Mouse (Mus musculus): ENCODE results near the gene Cdcp2.

Gene Cdcp2

DNA sequence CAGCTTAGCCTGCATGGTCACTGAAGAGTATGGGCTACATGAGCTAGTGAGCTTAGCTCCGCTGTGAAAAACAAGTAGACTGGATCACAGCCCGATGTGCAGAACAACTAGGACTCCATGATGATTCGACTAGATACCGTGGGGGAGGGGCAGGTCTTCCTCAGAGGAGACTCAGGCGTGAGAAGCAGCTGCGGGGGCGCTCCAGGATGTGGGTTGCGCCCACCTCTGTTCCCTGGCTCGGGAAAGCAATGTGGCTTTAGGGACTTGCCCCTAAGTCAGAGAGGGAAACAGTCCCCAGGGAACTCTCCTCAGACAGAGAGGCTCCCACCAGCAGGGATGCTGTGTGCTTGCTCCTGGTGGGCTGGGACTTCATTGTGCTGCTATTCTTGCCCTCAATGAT, 33.8 kb downstream of the Cdcp2 start:
- 31% methylated on average over 9 of the region's 9 CpGs for WGBS

DNA sequence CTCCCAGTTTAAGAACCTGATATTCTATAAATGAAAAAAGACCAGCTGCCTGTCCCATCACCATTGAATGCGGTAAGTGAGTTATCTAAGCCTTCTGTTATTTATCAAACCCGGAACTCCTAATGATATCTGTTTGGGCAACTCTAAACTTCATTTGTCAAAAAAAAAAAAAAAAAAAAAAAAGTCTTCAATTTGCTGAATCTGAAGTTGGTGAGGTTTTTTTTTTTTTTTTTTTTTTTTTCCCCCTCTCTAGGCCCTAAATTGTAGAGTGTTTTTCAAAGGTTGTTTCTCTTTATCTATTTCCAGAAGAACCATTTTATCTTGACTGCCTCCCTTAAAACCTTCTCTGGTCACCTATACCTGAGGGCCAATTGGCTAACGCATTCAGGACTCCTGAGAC, 38.2 kb downstream of the Cdcp2 start:
- WGBS = 98% methylated on average over 3 of the region's 3 CpGs

DNA sequence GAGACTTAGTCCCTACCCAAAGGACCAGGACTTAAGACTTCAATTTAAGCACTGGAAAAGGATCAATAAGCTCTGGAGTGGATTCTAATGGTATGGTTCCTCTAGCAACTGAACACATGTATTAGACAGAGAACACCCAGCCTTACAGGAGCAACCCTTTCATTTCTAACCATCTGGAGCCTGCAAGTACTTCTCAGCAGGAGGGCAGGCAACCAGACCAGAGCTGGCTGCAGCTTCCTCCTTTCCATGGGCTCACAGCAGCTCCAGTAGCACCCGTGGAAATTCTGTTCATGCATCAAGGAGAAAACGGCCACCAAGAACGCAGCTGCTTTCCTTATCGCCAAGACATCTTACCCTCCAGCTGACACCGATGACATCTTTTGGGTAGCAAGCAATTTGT, 39.0 kb downstream of the Cdcp2 start:
- WGBS = 84% methylated on average over 5 of the region's 5 CpGs

DNA sequence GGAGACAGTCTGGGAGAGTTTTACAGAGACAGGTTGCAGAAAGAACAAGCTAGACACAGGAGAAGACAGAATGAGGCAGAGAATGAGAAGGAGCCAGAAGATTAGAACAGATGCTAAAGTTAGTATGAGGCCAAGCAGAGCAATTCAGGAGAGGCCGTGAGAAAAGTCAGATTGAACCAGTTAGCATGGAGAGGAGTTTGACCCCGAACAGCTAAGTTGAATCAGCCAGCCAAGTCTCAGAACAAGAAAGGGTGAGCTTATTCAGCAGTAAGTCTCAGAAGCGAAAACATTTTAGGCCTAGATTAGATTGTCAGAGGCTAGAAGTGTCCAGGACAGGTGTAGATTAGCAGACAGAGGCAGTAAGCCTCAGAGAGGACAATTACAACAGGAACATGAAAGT, 39.8 kb downstream of the Cdcp2 start:
- WGBS = 64% methylated on average over 3 of the region's 3 CpGs

DNA sequence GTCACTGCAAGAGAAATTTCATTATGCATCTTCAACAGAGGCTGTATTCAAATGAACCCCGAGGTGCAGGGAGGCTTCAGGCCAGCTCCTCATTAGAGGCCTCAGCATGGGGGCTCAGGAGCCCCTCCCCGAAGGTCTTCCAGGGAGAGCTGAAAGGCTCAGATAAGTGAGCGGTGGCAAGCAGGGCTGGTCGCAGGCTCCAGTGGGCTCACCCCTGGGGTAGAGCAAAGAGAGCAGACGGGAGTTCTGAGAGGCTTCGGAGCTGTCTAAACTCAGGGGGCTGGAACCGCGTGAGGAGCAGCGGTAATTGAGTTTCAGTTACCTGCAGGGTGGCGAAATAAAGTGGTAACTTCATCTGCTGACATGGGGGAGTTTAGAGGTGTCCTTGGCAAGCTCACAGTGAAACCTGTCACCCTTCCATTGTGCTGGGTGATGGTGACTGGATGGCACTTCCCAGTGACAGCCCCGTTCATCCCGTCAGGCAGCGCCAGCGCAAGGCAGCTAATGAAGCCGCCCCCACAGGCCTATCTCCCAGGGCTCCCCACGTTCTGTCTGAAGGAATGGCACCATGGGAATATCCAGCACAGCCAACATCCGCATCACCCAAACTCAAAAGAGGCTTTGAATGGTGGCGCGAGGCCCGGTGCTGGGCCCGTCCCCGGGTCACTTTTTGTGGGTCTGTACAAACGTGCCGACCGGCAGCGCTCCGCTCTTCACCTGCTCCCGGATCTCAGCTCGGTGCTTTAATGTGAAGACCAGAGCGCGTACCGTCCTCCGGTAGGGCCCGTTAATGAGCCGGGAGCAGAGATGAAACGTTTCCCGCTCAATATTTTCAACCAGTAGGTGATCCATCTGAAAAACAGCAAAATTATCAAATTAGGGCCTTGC, 42.5 kb downstream of the Cdcp2 start:
- 71% methylated on average over 37 of the region's 37 CpGs for WGBS

DNA sequence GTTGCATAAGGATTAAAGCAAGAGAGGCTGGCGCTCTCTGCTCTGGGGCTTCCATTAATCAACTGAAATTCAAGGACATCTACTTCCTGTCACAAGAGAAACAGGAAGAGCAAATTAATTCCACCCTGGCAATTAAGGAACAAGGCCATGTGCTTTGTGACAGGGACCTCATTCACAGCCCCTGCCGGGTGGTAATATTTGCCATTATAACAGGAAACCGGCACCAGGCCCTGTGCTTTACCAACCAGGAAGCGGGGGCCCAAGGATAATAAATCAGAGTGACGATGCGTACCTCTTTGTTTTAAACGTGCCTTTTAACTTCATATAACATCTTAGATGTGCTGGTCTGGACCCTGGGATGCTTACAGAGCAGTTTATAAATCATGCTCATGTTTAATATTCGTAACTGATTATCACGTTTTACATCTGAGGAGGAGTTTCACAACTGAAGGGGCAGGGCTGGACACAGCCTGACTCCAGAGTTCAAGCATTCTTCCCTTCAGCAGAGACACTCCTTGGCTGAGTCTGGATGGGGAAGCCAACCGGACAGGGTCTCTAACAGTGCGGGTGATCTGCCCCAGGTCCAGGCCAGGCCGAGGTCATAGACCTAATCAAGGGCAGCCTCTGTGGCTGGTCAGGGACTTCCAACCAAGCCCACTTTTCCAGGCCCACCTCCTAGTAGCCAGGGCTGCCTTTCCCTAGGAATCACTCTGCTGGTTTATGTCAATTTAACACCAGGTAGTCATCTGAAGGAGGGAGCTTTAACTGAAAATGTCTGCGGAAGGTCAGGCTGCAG, 43.3 kb downstream of the Cdcp2 start:
- 75% methylated on average over 13 of the region's 13 CpGs for WGBS

DNA sequence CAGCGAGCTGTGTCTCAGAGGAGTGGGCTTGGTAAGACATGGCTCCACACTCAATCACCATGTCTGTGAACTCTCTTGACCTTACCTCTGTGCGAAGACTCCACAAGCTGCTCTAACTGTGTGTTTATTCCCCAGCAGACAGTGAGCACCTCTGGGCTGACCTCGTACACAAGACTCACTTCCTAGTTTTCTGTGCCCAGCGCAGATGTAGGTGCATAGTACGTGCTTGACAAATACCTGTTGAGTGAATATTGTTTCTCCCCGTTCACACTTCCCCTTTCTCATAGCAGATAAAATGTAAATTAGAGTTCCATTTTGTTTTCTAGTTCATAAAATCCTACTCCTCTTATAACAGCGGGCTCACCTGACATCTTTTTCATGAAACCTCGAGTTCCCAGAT, 46.8 kb downstream of the Cdcp2 start:
- 93% methylated on average over 8 of the region's 8 CpGs for WGBS

DNA sequence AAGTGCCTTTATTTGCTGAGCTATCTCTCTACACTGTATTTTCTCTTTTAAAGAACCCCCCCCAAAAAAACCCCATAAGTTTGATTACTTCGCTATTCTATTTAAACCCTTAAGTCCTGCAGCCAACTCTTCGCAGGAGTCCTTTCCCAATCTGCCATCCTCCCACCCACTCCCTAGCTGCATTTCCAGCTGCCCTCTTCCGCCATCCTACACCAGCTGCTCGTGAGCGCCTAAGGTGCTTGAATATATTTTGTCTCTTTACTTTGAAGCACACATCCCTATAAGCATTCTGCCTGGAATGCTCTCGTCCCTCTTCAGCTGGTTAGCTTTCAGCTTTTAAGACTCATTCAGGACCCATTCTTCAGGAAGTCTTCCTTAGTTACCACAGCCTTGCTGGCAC, 54.3 kb downstream of the Cdcp2 start:
- WGBS = 36% methylated on average over 6 of the region's 6 CpGs

DNA sequence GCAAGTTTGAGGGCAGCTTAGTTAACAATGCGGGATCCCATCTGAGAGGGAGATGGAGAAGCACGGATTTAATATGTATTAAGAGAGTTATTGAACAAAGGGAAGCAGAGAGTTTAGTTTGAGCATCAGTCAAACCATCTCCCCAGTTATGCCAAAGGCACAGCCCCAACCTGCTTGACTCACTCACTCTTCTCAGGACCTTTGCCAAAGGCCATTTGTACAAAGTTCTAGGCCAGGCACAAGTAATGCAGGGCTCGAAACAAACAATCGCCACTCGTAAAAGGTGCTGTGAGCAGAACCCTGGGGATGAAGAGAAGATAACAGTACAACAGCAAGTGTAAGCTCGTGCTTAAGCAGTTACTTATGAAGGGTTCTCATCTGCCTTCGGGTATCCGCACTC, 55.9 kb downstream of the Cdcp2 start:
- 95% methylated on average over 8 of the region's 8 CpGs for WGBS

DNA sequence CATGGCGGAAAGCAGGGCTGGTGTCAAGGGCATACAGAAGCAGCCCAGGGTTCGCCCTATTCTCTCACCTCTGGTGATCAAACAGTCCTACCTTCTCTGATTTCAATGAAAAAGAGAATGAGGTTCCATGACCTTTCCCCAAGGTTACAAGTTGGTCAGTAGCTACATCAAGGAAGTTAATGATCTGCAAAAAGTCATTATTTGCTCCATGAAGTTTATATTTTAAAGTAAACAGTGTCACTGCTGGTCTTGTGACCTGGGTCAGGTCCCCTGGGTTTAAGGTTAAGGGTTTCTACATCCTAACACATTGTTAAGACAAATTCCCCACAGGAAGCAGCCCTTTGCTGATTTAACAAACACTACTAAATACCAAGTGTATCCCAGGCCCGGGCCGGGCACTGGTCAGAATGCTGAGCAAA, 60.3 kb downstream of the Cdcp2 start:
- whole genome bisulfite sequencing = 89% methylated on average over 4 of the region's 4 CpGs

DNA sequence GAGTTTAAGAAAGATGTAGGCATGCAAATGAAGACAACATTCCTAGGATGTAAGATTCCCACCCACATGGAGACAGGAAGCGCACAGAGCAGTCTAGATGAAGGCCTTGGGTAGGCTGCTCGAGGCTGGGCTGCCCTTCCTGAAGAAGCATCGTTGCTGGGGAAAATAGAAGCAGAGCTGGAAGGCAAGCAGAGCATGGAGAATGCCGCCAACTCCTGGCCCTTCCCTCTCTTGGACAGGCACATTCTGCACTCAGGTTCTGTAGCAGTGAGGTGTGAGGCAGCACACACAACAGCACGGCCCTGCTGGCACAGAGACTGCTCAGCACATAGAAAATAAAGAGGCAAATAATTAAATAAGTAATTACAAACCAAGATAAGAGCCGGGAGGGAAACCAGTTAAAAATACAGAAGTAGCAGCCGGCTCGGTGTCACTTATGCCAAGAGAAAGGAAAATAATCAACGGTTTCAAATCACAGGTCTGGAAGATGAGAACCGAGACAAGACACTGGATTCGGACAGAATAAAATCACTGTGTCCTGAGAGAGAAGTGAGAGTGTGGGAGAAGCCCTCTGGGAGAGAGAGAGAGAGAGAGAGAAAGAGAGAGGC, 62.6 kb downstream of the Cdcp2 start:
- 60% methylated on average over 11 of the region's 11 CpGs for WGBS

DNA sequence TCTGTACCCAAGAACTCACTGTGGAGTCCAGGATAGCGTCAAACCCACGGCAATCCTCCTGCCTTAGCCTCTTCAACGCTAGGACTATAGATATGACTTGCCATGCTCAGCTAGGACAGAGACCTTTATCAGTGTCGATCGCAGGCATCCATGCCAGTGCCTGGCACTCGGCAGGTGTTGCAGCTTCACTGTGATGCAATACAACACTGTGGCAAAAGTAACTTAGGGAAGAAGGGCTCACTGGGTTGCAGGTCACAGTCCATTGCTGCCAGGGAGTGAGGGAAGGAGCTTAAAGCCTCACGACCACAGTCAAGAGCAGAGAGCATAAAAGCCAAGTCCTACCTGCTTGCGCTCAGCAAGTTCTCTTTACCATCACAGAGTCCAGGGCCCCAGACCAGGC, 63.5 kb downstream of the Cdcp2 start:
- 92% methylated on average over 8 of the region's 8 CpGs for WGBS
